Mouse (Mus musculus): ENCODE data around the gene Ssbp3. TPM values are rescaled to one million over a fixed set of nuclear protein-coding genes. Genes with fewer than 3 reads are reported as not detected.

Gene Ssbp3
- polyA plus RNA-seq, 1 experiment from 2014 or later = 64.7 TPM

DNA sequence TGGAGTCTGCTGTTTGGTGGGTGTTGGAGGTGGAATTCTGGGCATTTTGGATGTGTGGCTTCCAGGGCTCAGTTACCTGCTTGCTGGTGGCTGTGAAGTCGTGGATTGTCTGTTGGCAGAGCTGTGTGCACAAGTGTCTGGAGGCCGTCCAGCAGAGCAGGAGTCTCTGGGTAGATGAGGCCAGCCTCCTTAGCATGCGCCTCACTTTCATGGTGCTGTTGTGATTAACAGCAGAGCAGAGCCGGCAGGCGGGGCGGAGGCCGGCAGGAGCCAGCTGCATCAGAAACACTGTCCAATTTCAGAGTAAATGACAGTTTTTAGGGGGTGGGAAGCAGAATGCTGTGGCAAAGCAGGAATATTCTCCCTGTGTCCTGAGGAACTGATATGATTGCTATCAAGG is 108.5 kb downstream of the Ssbp3 start:
- no peaks in the 10 kb centered on the region for H3K27me3 ChIP-seq
- TF ChIP-seq CTCF (IDR thresholded peaks at IDR 0.05) = no peak
- CTCF ChIA-PET = no interaction called here
- POLR2A ChIA-PET = no interaction called here
- ATAC-seq = no peak
- in situ Hi-C loops (cut with MboI; ENCODE audit: low pct_unique_long_range_greater_than_20kb) = no loop called here
- no peak for DNase-seq (ENCODE audit: low read depth, low spot score)

DNA sequence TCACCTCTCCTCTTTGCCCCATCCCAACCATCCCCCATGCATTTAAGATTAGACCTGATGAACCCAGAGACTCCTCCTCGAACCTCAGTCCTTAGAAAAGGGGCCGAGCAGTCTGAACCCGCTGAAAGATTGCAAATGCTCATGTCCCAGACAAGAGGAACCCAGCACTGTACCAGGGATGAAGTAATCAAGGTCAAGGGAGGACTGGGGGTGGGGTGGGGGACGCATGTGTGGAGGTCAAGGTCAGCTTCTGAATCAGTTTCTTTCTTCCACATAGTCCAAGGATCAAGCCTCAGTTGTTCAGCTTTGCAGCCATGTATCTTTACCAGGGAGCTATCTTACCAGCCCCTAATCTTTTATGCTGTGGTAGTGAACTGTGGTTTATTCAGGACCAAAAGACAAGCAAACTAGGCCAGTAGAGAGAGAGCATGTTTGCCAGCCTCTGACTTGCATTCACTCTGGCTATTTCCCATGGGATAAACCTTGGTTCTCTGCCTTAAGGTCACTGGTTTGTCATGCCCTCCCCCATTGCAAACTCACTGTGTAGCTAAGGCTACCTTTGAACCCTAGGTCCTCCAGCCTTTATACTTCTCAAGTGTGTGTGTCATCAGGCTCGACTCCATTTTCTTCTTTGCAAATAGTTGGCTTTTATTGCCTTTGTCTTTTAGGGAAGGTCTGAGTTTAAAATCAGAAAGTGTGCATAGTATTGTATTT is 109.9 kb downstream of the Ssbp3 start:
- CTCF ChIA-PET = no interaction called here
- no peaks in the 10 kb centered on the region for H3K27me3 ChIP-seq
- ATAC-seq (no peak), DNase-seq (ENCODE audit: low read depth, low spot score) (no peak)
- no peak for TF ChIP-seq CTCF (IDR thresholded peaks at IDR 0.05)
- POLR2A ChIA-PET = no interaction called here
- in situ Hi-C loops (cut with MboI; ENCODE audit: low pct_unique_long_range_greater_than_20kb) = no loop called here

DNA sequence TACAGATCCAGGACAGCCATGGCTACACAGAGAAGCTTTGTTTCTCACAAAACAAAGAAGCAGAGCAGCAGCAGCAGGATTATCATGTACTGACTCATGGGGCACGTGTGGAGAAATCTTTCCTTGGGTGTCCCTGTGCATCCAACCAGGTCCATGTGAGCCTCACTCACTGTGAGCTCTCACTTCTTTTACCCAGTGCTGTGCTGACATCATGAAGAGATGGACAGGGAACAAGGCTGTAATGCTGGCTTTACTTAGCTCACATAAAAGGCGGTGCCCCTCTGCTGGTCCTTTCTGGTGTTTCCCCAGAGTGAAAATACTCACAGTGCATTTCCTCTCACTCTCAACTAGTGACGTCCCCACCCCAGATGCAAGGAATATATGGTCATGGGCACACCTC is 111.0 kb downstream of the Ssbp3 start:
- H3K27me3 ChIP-seq = no peaks in the 10 kb centered on the region
- in situ Hi-C loops (cut with MboI; ENCODE audit: low pct_unique_long_range_greater_than_20kb) = no loop called here
- ATAC-seq (peak; percentile 67), DNase-seq (ENCODE audit: low read depth, low spot score) (peak; percentile 54)
- ChIA-PET POLR2A (no interaction called here), CTCF (interaction anchor here (1.0 kb wide), 1 partner anchor 143 kb away, joined by 5 read pairs; no protein-coding TSS in a partner anchor)
- no peak for TF ChIP-seq CTCF (IDR thresholded peaks at IDR 0.05)

DNA sequence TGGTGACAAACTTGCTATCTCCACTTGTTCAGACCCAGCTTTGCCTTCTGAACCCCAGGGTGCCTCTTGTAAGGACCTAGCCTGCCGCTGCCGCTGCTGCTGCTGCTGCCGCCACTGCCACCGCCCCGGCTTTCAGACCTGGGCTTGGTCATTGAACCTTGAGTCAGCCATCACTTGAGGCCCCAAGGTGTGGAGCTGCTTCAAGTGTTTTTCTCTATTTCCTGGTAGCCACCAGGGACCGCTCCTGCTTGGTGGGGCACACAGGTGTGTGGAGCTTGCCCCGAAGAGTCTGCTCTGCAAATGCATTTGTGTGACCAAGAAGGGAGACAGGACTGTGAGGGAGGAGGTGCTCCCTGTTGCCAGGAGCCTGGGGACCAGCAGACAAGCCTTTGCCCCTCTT is 114.4 kb downstream of the Ssbp3 start:
- in situ Hi-C loops (cut with MboI; ENCODE audit: low pct_unique_long_range_greater_than_20kb) = no loop called here
- no peak for TF ChIP-seq CTCF (IDR thresholded peaks at IDR 0.05)
- ATAC-seq = no peak
- ChIA-PET CTCF (no interaction called here), POLR2A (no interaction called here)
- DNase-seq (ENCODE audit: low read depth, low spot score) = no peak
- H3K27me3 ChIP-seq = no peaks in the 10 kb centered on the region

DNA sequence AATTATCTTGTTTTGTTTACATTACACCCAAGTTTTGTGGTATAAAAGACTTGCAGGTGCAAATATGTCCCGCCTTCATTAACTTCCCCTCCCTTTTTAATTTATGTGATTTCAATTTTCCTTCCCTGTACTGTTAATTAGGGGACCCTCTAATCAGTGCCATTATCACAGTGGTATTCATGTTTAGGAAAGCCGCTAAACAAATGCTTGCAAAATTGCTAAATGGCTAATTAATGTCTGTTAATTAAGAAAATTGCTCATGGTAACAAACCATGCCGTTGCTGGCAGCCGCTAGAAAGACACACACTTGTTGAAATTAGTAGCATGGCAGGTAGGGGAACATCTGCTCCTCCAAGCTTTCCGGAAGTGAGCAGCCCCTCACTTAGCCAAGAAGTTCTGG is 114.9 kb downstream of the Ssbp3 start:
- CTCF ChIA-PET = no interaction called here
- ATAC-seq = no peak
- H3K27me3 ChIP-seq = no peaks in the 10 kb centered on the region
- POLR2A ChIA-PET = no interaction called here
- no peak for TF ChIP-seq CTCF (IDR thresholded peaks at IDR 0.05)
- DNase-seq (ENCODE audit: low read depth, low spot score) = no peak
- in situ Hi-C loops (cut with MboI; ENCODE audit: low pct_unique_long_range_greater_than_20kb) = no loop called here

DNA sequence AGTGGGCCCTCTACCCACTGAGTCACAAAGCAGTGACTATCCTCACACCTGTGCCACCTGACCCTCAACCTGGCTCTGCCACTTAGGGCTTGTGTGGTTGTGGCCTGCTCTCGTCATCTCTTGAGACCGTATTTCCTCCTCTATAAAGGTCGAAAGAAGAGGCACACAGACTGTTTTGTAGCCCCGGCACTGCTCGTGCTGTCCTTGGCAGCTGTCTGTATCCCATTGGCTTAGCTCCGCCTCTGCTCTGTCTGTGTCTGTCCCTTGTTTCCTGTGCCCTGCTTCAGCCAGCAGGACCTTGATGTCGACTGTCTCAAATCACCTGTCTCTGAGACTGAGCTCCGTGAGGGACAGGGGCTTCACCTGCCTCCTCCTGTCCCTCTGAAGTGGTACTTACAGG is 116.0 kb downstream of the Ssbp3 start:
- H3K27me3 ChIP-seq = no peaks in the 10 kb centered on the region
- TF ChIP-seq CTCF (IDR thresholded peaks at IDR 0.05) = no peak
- ATAC-seq = no peak
- CTCF ChIA-PET = no interaction called here
- in situ Hi-C loops (cut with MboI; ENCODE audit: low pct_unique_long_range_greater_than_20kb) = no loop called here
- POLR2A ChIA-PET = no interaction called here
- DNase-seq (ENCODE audit: low read depth, low spot score) = no peak

DNA sequence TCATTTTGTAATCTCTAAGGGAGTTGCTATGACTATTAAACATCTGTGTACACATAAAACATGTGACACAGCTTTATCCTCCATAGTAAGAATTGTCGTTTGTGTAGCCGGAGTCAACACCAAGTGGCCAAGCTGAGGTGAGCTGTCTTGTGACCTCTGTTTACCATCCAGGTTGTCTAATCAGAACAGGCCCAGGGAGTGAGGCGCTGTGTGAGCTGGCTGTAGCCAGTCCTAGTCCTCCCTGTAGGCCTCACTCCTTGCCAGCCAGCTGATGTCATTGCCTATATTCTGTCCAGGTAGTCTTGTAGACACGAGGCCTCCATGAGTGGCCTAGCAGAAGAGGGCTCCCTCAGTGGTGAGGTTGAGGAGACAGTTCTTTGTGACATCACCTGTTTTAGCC is 125.2 kb downstream of the Ssbp3 start:
- in situ Hi-C loops (cut with MboI; ENCODE audit: low pct_unique_long_range_greater_than_20kb) = no loop called here
- ATAC-seq = no peak
- DNase-seq (ENCODE audit: low read depth, low spot score) = no peak
- TF ChIP-seq CTCF (IDR thresholded peaks at IDR 0.05) = no peak
- POLR2A ChIA-PET = no interaction called here
- CTCF ChIA-PET = no interaction called here
- no peaks in the 10 kb centered on the region for H3K27me3 ChIP-seq

DNA sequence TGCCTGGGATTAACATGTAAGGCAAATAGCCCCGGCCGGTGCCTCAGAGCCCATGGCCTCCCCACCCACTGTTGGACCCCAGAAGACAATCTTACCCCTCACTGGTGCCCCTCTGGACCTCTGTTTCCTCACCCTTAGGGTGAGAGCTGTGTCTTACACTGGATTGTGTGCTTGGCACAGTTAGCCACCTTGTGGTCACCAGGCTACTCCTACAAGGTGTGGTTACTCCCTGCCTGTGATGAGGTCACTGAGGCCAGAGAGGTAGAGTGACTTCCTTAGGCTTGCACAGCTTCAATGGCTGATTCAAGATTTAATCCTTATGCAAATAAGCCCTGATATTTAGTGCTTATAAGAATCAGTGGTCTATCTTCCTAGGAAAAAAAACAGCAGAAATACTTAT is 126.5 kb downstream of the Ssbp3 start:
- no peak for ATAC-seq
- DNase-seq (ENCODE audit: low read depth, low spot score) = no peak
- H3K27me3 ChIP-seq = no peaks in the 10 kb centered on the region
- in situ Hi-C loops (cut with MboI; ENCODE audit: low pct_unique_long_range_greater_than_20kb) = no loop called here
- ChIA-PET CTCF (no interaction called here), POLR2A (interaction anchor here (0.6 kb wide), 1 partner anchor 410 kb away, joined by 3 read pairs; no protein-coding TSS in a partner anchor)
- TF ChIP-seq CTCF (IDR thresholded peaks at IDR 0.05) = no peak

DNA sequence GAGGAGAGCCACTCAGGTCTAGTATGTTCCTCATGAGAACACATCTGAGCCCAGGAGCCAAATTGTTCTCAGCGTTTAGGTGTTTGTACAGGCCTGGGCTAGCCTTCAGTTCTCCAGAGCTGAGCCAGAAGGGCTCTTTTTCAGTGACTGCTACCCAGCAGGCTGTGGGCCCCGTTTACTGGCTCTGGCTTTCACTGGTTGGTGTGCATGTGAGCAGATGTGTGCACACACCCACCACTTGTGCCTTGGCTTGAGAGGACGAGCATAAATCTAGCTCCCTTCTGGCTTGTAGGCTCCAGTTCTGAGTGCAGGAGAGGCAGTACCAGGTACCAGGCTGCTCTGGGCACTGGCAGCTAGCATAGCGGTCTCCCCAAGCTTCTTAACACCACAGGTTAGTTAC is 127.8 kb downstream of the Ssbp3 start:
- CTCF ChIA-PET = no interaction called here
- ATAC-seq (no peak), DNase-seq (ENCODE audit: low read depth, low spot score) (no peak)
- no peak for TF ChIP-seq CTCF (IDR thresholded peaks at IDR 0.05)
- no peaks in the 10 kb centered on the region for H3K27me3 ChIP-seq
- in situ Hi-C loops (cut with MboI; ENCODE audit: low pct_unique_long_range_greater_than_20kb) = no loop called here
- POLR2A ChIA-PET = interaction anchor here (0.5 kb wide), 1 partner anchor 10 kb away, joined by 4 read pairs; no protein-coding TSS in a partner anchor

DNA sequence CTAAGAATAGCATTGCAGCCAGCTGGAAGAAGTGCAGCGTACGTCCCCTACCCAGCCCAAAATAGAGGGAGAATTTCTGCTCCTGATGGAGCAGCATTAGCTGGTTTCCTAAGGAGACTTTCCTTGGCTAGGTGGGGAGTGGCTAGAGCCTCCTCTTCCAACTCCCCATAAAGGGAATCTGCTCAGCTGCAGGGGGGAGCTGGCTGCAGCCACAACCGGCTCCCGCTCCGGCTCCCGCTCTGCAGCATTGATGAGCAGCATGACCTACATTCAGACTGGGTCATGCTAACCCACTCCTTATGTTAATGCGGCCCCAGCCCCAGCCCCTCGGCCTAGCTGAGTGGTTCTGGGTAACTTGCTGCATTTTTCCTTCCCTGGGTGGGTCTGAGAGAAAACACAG is 128.8 kb downstream of the Ssbp3 start:
- no peak for TF ChIP-seq CTCF (IDR thresholded peaks at IDR 0.05)
- H3K27me3 ChIP-seq = no peaks in the 10 kb centered on the region
- in situ Hi-C loops (cut with MboI; ENCODE audit: low pct_unique_long_range_greater_than_20kb) = no loop called here
- no peak for DNase-seq (ENCODE audit: low read depth, low spot score)
- no peak for ATAC-seq
- CTCF ChIA-PET = no interaction called here
- POLR2A ChIA-PET = no interaction called here

DNA sequence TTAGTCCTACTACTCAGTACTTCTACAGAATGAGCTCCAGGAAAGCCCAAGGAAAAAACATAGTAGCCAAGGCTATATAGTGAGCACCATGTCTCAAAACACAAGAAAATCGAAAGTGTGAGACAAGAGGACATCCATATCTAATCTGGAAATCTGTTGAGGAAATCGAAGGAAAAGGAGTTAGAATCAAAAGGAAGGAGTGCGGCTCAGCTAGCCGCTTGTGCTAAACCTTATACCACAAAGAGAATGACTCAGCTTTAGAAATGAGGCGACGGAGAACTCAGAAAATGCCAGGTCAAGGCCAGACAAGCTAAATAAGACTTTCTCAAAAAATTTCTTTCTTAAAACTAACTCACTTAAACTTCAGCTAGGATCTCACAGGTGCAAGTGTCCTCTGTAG is 131.8 kb downstream of the Ssbp3 start:
- no peak for TF ChIP-seq CTCF (IDR thresholded peaks at IDR 0.05)
- in situ Hi-C loops (cut with MboI; ENCODE audit: low pct_unique_long_range_greater_than_20kb) = no loop called here
- DNase-seq (ENCODE audit: low read depth, low spot score) (no peak), ATAC-seq (no peak)
- no peaks in the 10 kb centered on the region for H3K27me3 ChIP-seq
- CTCF ChIA-PET = no interaction called here
- POLR2A ChIA-PET = no interaction called here

DNA sequence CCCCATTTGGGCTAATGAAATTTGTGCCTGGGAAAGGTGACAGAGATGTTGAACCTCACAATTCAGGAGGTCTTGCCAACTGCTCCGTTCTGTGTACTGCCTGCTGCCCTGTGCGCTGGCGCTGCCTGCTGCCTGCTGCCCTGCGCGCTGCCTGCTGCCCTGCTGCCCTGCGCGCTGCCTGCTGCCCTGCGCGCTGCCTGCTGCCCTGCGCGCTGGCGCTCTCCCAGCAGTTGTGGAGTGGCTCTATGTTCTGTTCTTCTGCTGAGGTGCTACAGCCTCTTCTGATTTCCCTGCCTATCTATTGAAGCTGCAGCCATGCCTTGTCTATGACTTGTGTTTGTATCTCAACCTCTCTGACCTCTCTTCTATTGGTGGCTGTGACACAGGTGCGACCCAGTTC is 134.7 kb downstream of the Ssbp3 start:
- in situ Hi-C loops (cut with MboI; ENCODE audit: low pct_unique_long_range_greater_than_20kb) = no loop called here
- TF ChIP-seq CTCF (IDR thresholded peaks at IDR 0.05) = no peak
- ATAC-seq (no peak), DNase-seq (ENCODE audit: low read depth, low spot score) (no peak)
- ChIA-PET POLR2A (no interaction called here), CTCF (no interaction called here)
- H3K27me3 ChIP-seq = no peaks in the 10 kb centered on the region
